Mouse (Mus musculus): ENCODE measurements around the gene Sirt5.

Gene Sirt5

GRCm38 (mm10) chr13:43364985-43365824 lies at the start of gene Sirt5:
Sirt5 (plus strand) TSS chr13:43365496.
- peak; percentile 64 for DNase-seq (ENCODE audit: low read depth, low spot score)

GRCm38 (mm10) chr13:43317411-43317810 lies 47.9 kb upstream of the Sirt5 start:
- DNase-seq (ENCODE audit: low read depth, low spot score), result no peak

- no peak for DNase-seq (ENCODE audit: low read depth, low spot score)
Observed at GRCm38 (mm10) chr13:43319396-43319795, 45.9 kb upstream of the Sirt5 start.

GRCm38 (mm10) chr13:43321492-43321891 lies 43.8 kb upstream of the Sirt5 start:
- DNase-seq (ENCODE audit: low read depth, low spot score), result no peak

- no peak for DNase-seq (ENCODE audit: low read depth, low spot score)
Observed at GRCm38 (mm10) chr13:43325427-43325826, 39.9 kb upstream of the Sirt5 start.

- DNase-seq (ENCODE audit: low read depth, low spot score), result peak; percentile 14
Observed at GRCm38 (mm10) chr13:43331721-43332444, 33.4 kb upstream of the Sirt5 start.

- DNase-seq (ENCODE audit: low read depth, low spot score), result peak; percentile 18
Observed at GRCm38 (mm10) chr13:43332591-43332990, 32.7 kb upstream of the Sirt5 start.

- no peak for DNase-seq (ENCODE audit: low read depth, low spot score)
Observed at GRCm38 (mm10) chr13:43336425-43337221, 28.7 kb upstream of the Sirt5 start.

- DNase-seq (ENCODE audit: low read depth, low spot score), result no peak
Observed at GRCm38 (mm10) chr13:43338001-43338400, 27.3 kb upstream of the Sirt5 start.

- no peak for DNase-seq (ENCODE audit: low read depth, low spot score)
Observed at GRCm38 (mm10) chr13:43338632-43339031, 26.7 kb upstream of the Sirt5 start.

- no peak for DNase-seq (ENCODE audit: low read depth, low spot score)
Observed at GRCm38 (mm10) chr13:43346825-43347224, 18.5 kb upstream of the Sirt5 start.

GRCm38 (mm10) chr13:43349376-43349775 lies 15.9 kb upstream of the Sirt5 start:
- DNase-seq (ENCODE audit: low read depth, low spot score), result no peak

- DNase-seq (ENCODE audit: low read depth, low spot score), result no peak
Observed at GRCm38 (mm10) chr13:43350489-43351169, 14.7 kb upstream of the Sirt5 start.

GRCm38 (mm10) chr13:43353356-43353755 lies 11.9 kb upstream of the Sirt5 start:
- no peak for DNase-seq (ENCODE audit: low read depth, low spot score)

- no peak for DNase-seq (ENCODE audit: low read depth, low spot score)
Observed at GRCm38 (mm10) chr13:43354362-43354761, 10.9 kb upstream of the Sirt5 start.

- no peak for DNase-seq (ENCODE audit: low read depth, low spot score)
Observed at GRCm38 (mm10) chr13:43356346-43357125, 8.8 kb upstream of the Sirt5 start.

GRCm38 (mm10) chr13:43360534-43360933 lies 4.8 kb upstream of the Sirt5 start:
- no peak for DNase-seq (ENCODE audit: low read depth, low spot score)

- DNase-seq (ENCODE audit: low read depth, low spot score), result no peak
Observed at GRCm38 (mm10) chr13:43362353-43362752, 2.9 kb upstream of the Sirt5 start.

GRCm38 (mm10) chr13:43365825-43366184 lies 509 bp downstream of the Sirt5 start:
- DNase-seq (ENCODE audit: low read depth, low spot score), result no peak

- DNase-seq (ENCODE audit: low read depth, low spot score), result no peak
Observed at GRCm38 (mm10) chr13:43370063-43370462, 4.8 kb downstream of the Sirt5 start.

GRCm38 (mm10) chr13:43372892-43373291 lies 7.6 kb downstream of the Sirt5 start:
- DNase-seq (ENCODE audit: low read depth, low spot score), result no peak

All from skeletal muscle tissue, adult 2 months (tissue).